In the genomic region with DNA sequence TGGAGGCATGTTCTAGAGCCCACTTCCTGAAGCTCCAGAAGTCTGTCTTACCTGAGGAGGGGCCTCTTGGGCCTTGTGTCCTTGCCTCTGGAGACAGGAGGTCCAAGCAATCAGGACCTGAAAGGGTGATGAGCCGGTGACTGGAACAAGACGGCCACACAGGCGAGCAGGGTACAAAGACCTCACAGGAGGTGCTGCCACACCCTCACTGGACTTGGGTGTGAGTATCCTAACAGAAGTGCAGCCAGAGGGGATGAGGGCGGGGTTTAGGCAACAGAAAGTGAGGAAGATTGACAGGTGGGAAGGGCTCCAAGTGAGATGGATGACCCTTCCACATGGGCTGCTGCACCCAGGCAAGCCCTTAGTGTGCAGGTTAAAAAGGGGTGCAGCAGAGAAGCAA, we compare ENCODE assay signal across 34 mouse cellular contexts. TPM values are rescaled to one million over a fixed set of nuclear protein-coding genes. Genes with fewer than 3 reads are reported as not detected.
DNase-seq lines count a peak whose midpoint lies in the region; ATAC-seq and TF ChIP-seq lines count a peak whose summit lies in the region.
"Had no signal": no experiment of that assay in that cellular context is flagged by ENCODE, and none has a peak within 500 bp of the region (broad histone marks: within the 10 kb centered on the region; RNA-seq: fewer than 3 reads in every experiment).

No protein-coding gene starts in this region.

- H3K4me3 ChIP-seq in heart, embryonic 10.5 days: no peak overlapping the region
- no peak overlapping the region for H3K4me3 ChIP-seq in heart, embryonic 11.5 days (ENCODE audit: low read depth, low read length)
- peak overlapping the region; percentile 1; the same call in 1 of the 2 replicates for H3K4me3 ChIP-seq in stomach, postnatal 0 days (ENCODE audit: low read depth, low read length)
- H3K4me3 ChIP-seq in forebrain, embryonic 13.5 days: no peak overlapping the region
- H3K4me3 ChIP-seq: embryonic facial prominence, embryonic 12.5 days; gastrocnemius, adult 2 months; heart, embryonic 13.5 days; hindbrain, embryonic 10.5 days; hindbrain, embryonic 15.5 days; limb, embryonic 10.5 days; limb, embryonic 15.5 days; liver, embryonic 15.5 days; midbrain, embryonic 10.5 days; midbrain, embryonic 15.5 days; neural tube, embryonic 15.5 days had no signal

- no peak for ATAC-seq in heart, embryonic 11.5 days (replicated peaks; ENCODE audit: insufficient number of reproducible peaks, low FRiP score, low TSS enrichment)
- ATAC-seq in stomach, postnatal 0 days (ENCODE audit: low FRiP score, low TSS enrichment): peak; percentile 24; the same call in 1 of the 2 replicates
- no peak for ATAC-seq in forebrain, embryonic 13.5 days
- ATAC-seq: forebrain, embryonic 16.5 days; midbrain, embryonic 15.5 days had no signal

- TF ChIP-seq CTCF in stomach, postnatal 0 days (IDR thresholded peaks at IDR 0.05; ENCODE audit: low read depth): no peak

- 53% methylated on average over 4 of the region's 4 CpGs for WGBS in heart, embryonic 10.5 days
- 45% methylated on average over 4 of the region's 4 CpGs for WGBS in heart, embryonic 11.5 days (ENCODE audit: insufficient replicate concordance)
- WGBS in large intestine, adult 2 months: 19% methylated on average over 4 of the region's 4 CpGs
- WGBS in stomach, postnatal 0 days: 38% methylated on average over 4 of the region's 4 CpGs
- WGBS in forebrain, embryonic 13.5 days: 54% methylated on average over 4 of the region's 4 CpGs

- no peaks in the 10 kb centered on the region for H3K9me3 ChIP-seq in heart, embryonic 10.5 days
- H3K9me3 ChIP-seq in heart, embryonic 11.5 days (replicated peaks; ENCODE audit: control insufficient read depth, low read length): no peaks in the 10 kb centered on the region
- no peaks in the 10 kb centered on the region for H3K9me3 ChIP-seq in stomach, postnatal 0 days (ENCODE audit: control insufficient read depth, low read length)
- no peaks in the 10 kb centered on the region for H3K9me3 ChIP-seq in forebrain, embryonic 13.5 days (replicated peaks)
- H3K9me3 ChIP-seq: embryonic facial prominence, embryonic 12.5 days; heart, embryonic 13.5 days; hindbrain, embryonic 10.5 days; hindbrain, embryonic 15.5 days; limb, embryonic 10.5 days; limb, embryonic 15.5 days; liver, embryonic 15.5 days; midbrain, embryonic 10.5 days; midbrain, embryonic 15.5 days; neural tube, embryonic 15.5 days had no signal

- peaks cover 32% of the 10 kb centered on the region for H3K4me1 ChIP-seq in heart, embryonic 10.5 days
- peaks cover 13% of the 10 kb centered on the region for H3K4me1 ChIP-seq in heart, embryonic 11.5 days (ENCODE audit: control insufficient read depth, insufficient read depth, low read length)
- H3K4me1 ChIP-seq in stomach, postnatal 0 days (replicated peaks; ENCODE audit: control insufficient read depth, insufficient read depth): 0 out of 2 replicates have a peak, but pooled peaks cover 2% of the 10 kb centered on the region
- no peaks in the 10 kb centered on the region for H3K4me1 ChIP-seq in forebrain, embryonic 13.5 days
- H3K4me1 ChIP-seq: embryonic facial prominence, embryonic 12.5 days; hindbrain, embryonic 15.5 days; limb, embryonic 10.5 days; limb, embryonic 15.5 days; midbrain, embryonic 15.5 days; neural tube, embryonic 15.5 days had no signal

- H3K4me2 ChIP-seq in heart, embryonic 11.5 days: no peak overlapping the region
- peak overlapping the region; percentile 30 for H3K4me2 ChIP-seq in stomach, postnatal 0 days (replicated peaks; ENCODE audit: low read depth)
- H3K4me2 ChIP-seq in forebrain, embryonic 13.5 days: no peak overlapping the region
- H3K4me2 ChIP-seq: embryonic facial prominence, embryonic 12.5 days; heart, embryonic 13.5 days; hindbrain, embryonic 15.5 days; limb, embryonic 15.5 days; liver, embryonic 15.5 days; lung, embryonic 14.5 days; midbrain, embryonic 15.5 days; neural tube, embryonic 15.5 days had no signal

- peaks cover 10% of the 10 kb centered on the region; the same call in 1 of the 2 replicates for H3K27me3 ChIP-seq in heart, embryonic 10.5 days (ENCODE audit: insufficient read depth, poor library complexity, severe bottlenecking)
- H3K27me3 ChIP-seq in heart, embryonic 11.5 days (ENCODE audit: control insufficient read depth, insufficient read depth, low read length): no peaks in the 10 kb centered on the region
- H3K27me3 ChIP-seq in stomach, postnatal 0 days (ENCODE audit: control insufficient read depth, insufficient read depth, low read length): no peaks in the 10 kb centered on the region
- no peaks in the 10 kb centered on the region for H3K27me3 ChIP-seq in forebrain, embryonic 13.5 days
- H3K27me3 ChIP-seq: embryonic facial prominence, embryonic 12.5 days; hindbrain, embryonic 15.5 days; limb, embryonic 15.5 days; liver, embryonic 15.5 days; midbrain, embryonic 15.5 days; neural tube, embryonic 15.5 days had no signal

- H3K27ac ChIP-seq in heart, embryonic 10.5 days: peak overlapping the region; percentile 33; the same call in 1 of the 2 replicates
- H3K27ac ChIP-seq in heart, embryonic 11.5 days (ENCODE audit: low read depth, low read length): no peak overlapping the region
- peak overlapping the region; percentile 53 for H3K27ac ChIP-seq in stomach, postnatal 0 days (replicated peaks)
- H3K27ac ChIP-seq in forebrain, embryonic 13.5 days: no peak overlapping the region
- H3K27ac ChIP-seq: embryonic facial prominence, embryonic 12.5 days; gastrocnemius, adult 2 months; heart, embryonic 13.5 days; hindbrain, embryonic 10.5 days; hindbrain, embryonic 15.5 days; limb, embryonic 10.5 days; limb, embryonic 15.5 days; liver, embryonic 15.5 days; midbrain, embryonic 10.5 days; midbrain, embryonic 15.5 days; neural tube, embryonic 15.5 days had no signal

- no peaks in the 10 kb centered on the region for H3K36me3 ChIP-seq in heart, embryonic 10.5 days
- no peaks in the 10 kb centered on the region for H3K36me3 ChIP-seq in heart, embryonic 11.5 days (ENCODE audit: control insufficient read depth, insufficient read depth, low read length)
- no peaks in the 10 kb centered on the region for H3K36me3 ChIP-seq in stomach, postnatal 0 days (ENCODE audit: control insufficient read depth, insufficient read depth, low read length)
- H3K36me3 ChIP-seq in forebrain, embryonic 13.5 days (ENCODE audit: poor library complexity, severe bottlenecking): peaks cover 32% of the 10 kb centered on the region; the same call in 1 of the 2 replicates
- H3K36me3 ChIP-seq: embryonic facial prominence, embryonic 12.5 days; heart, embryonic 13.5 days; limb, embryonic 10.5 days; limb, embryonic 15.5 days; liver, embryonic 15.5 days had no signal

- no peak for DNase-seq in heart, embryonic 10.5 days (ENCODE audit: low spot score)
- DNase-seq in ZHBTc4 (ENCODE audit: low read depth, low spot score): peak; percentile 53
- DNase-seq in large intestine, adult 2 months (ENCODE audit: low read depth, low spot score): peak; percentile 78
- DNase-seq in stomach, postnatal 0 days (ENCODE audit: low spot score): peak; percentile 69
- no peak for DNase-seq in adrenal gland, adult 18-20 months (ENCODE audit: low spot score in 2 of 2)
- no peak for DNase-seq in layer of hippocampus, adult 11-12 months (ENCODE audit: low spot score)
- DNase-seq: adrenal gland, postnatal 10 days; cerebellum, adult 9-10 months; cerebellum, postnatal 36 days; embryo, embryonic 11 days; gastrocnemius, adult 2 months; gastrocnemius, postnatal 36 days; heart, postnatal 10 days; kidney, adult 11 months; kidney, postnatal 25 days; layer of hippocampus, postnatal 36 days; lung, embryonic 14.5 days; right cerebral cortex, adult 18-20 months; thymus, adult 2 months; thymus, postnatal 4 days had no signal

- TF ChIP-seq EP300 in stomach, postnatal 0 days (optimal IDR thresholded peaks at IDR 0.05): no peak

- H3K9ac ChIP-seq in heart, embryonic 11.5 days (ENCODE audit: low read depth, low read length): no peak overlapping the region
- no peak overlapping the region for H3K9ac ChIP-seq in stomach, postnatal 0 days (ENCODE audit: low read length)
- H3K9ac ChIP-seq in forebrain, embryonic 13.5 days: no peak overlapping the region
- H3K9ac ChIP-seq: embryonic facial prominence, embryonic 12.5 days; heart, embryonic 13.5 days; hindbrain, embryonic 15.5 days; limb, embryonic 15.5 days; liver, embryonic 15.5 days; lung, embryonic 14.5 days; midbrain, embryonic 15.5 days; neural tube, embryonic 15.5 days had no signal

RNA-seq across cellular contexts. Expression of gene Smpd3, which starts 56.9 kb away (rescaled TPM):
- 3.8 and 4.4 TPM in 2 replicates for polyA plus RNA-seq in heart, embryonic 10.5 days (2016; fragmentation: Nextera tagmentation; extraction: Ambion mirVana)
- polyA plus RNA-seq in heart, embryonic 11.5 days (2014; fragmentation: Nextera tagmentation; extraction: Ambion mirVana): 2.0 and 2.3 TPM in 2 replicates
- polyA plus RNA-seq in large intestine, adult 2 months (2012; rRNA removed): 54.3 and 81.6 TPM in 2 replicates
- 47.6 and 47.7 TPM in 2 replicates for polyA plus RNA-seq in stomach, postnatal 0 days (2015; fragmentation: Nextera tagmentation; extraction: Ambion mirVana)
- 10 to 100 TPM in 1 of 2 experiments, 1 to 10 TPM in 1; 6.8 to 11.3 TPM for total RNA-seq in adrenal gland, adult 18-20 months (2021)
- polyA plus RNA-seq in forebrain, embryonic 13.5 days (2015; fragmentation: Nextera tagmentation; extraction: Ambion mirVana): 31.4 and 34.6 TPM in 2 replicates
- total RNA-seq: megakaryocyte progenitor cell, adult 5-6 weeks had no signal

Comparison
In these comparisons a context has a peak if more than half of its experiments do, and no peak if none do; other contexts are left out.
1. H3K27ac ChIP-seq: peak in heart, embryonic 10.5 days (single experiment) and stomach, postnatal 0 days (single experiment); none in heart, embryonic 11.5 days (single experiment) and forebrain, embryonic 13.5 days (single experiment).
2. DNase-seq: peak in ZHBTc4 (single experiment), large intestine, adult 2 months (single experiment) and stomach, postnatal 0 days (single experiment); none in heart, embryonic 10.5 days (single experiment), adrenal gland, adult 18-20 months (0 of 2) and layer of hippocampus, adult 11-12 months (single experiment).